Mouse (Mus musculus) 3T3-L1 (cell line): ENCODE measurements around the gene Eef1akmt1.

Experiments
- DNase-seq: peaks from one replicate; pipeline ENCODE4 v3.0.0-alpha.2; 2015; ENCODE audit warnings: low read depth, low spot score

Eef1akmt1 gene

GRCm38 (mm10) chr14:57571155-57572133 is at the start of gene Eef1akmt1:
TSS of gene Eef1akmt1 (minus strand) at chr14:57571612.
- peak; percentile 95 for DNase-seq

DNA sequence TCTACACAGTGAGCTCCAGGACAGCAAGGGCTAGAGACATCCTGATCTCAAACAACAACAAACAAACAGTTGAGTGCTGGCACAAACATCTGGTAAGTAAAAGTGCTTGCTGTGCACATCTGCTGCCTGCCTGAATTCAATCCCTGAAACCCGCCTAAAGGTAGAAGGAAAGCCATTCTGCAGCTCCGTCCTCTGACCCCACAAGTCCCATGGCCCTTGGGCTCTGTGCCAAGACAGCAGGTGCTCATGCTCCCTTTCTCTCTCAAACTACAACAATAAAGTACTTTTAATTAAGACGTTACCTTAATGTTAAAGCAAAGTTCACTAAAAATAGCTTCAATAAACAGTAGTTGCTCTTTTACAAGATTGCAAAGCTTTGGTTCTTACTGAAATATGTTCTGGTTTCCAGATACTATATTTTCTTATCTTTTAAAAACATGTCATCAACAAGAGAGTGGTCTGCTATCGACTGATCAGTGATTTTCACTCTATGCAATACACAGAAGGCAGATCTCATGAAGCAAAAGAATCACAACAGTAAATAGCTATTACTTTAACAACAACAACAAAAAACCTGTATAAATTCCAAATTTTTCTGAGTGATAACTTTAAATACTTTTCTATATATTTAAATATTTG is 49.3 kb upstream of the Eef1akmt1 start:
- DNase-seq, result no peak

GRCm38 (mm10) chr14:57619487-57619886 is 48.1 kb upstream of the Eef1akmt1 start:
- DNase-seq, result peak; percentile 85

GRCm38 (mm10) chr14:57617675-57618074 is 46.3 kb upstream of the Eef1akmt1 start:
- no peak for DNase-seq

- no peak for DNase-seq
These were observed 45.0 kb upstream of the Eef1akmt1 start for GRCm38 (mm10) chr14:57616339-57616965.

- no peak for DNase-seq
These were observed 44.4 kb upstream of the Eef1akmt1 start for GRCm38 (mm10) chr14:57615828-57616227.

DNA sequence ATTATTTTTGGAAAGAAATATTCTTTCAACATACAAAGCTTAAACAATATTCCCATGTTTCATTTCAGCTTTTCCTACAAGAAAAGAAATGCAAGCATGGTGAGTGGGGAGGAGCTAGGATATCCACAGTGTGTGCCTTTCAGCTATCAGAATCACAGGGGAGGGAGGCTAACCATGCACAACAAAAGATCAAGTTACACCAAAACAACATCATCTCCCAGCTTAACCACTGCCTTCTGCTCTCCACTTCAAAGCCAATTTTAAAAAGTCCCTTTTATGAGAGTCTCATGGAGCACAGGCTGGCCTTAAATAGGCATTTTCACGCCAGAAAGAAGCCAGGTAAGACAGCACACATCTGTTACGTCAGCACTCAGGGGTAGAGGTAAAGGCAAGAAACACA is 39.6 kb upstream of the Eef1akmt1 start:
- peak; percentile 7 for DNase-seq

GRCm38 (mm10) chr14:57609816-57610329 is 38.5 kb upstream of the Eef1akmt1 start:
- no peak for DNase-seq

GRCm38 (mm10) chr14:57607500-57607899 is 36.1 kb upstream of the Eef1akmt1 start:
- peak; percentile 91 for DNase-seq

GRCm38 (mm10) chr14:57606663-57607365 is 35.4 kb upstream of the Eef1akmt1 start:
- DNase-seq, result peak; percentile 73

DNA sequence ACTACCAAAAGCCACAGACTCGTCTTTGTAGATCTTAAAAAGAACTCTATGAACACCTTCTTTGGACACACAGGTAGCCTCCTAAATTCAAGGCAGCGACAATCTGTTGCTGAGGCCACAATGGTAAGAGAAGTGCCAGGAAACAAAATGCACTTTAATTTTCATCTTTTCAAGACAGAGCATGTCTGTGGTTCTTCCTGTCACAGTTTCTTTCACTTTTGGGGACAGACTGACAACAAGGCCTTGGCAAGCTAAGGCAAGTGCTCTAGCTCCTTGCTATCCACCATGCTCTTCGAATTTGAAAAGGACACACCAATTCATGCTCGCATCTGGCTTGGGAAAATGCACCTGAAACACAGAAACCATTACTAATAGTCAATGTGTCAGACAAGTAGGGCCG is 21.9 kb upstream of the Eef1akmt1 start:
- no peak for DNase-seq

DNA sequence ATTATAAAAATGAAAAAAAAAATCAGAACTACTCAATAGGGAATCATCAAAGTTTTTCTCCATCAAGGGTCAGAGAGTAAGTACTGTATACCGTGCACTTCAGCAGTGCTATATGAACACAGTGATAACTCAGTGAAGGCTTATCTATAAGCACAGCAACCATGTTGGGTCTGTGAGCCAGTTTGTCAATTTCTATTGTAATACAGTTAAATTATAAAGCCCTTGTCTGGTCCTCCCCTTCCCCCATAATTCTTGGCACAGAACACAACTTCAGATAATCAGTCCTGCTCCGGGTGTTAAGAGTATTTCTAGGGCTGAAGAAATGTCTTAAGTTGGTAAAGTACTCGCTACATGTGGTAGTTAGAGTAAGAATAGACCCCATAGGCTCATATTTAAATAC is 20.4 kb upstream of the Eef1akmt1 start:
- no peak for DNase-seq

GRCm38 (mm10) chr14:57576364-57577060 is 5.1 kb upstream of the Eef1akmt1 start:
- no peak for DNase-seq

GRCm38 (mm10) chr14:57574792-57575587 is 3.6 kb upstream of the Eef1akmt1 start:
- peak; percentile 26 for DNase-seq

- DNase-seq, result no peak
These were observed 5.8 kb downstream of the Eef1akmt1 start for GRCm38 (mm10) chr14:57565626-57566025.

GRCm38 (mm10) chr14:57556922-57557321 is 14.5 kb downstream of the Eef1akmt1 start:
- no peak for DNase-seq

- DNase-seq, result no peak
These were observed 15.8 kb downstream of the Eef1akmt1 start for GRCm38 (mm10) chr14:57555471-57556070.

DNA sequence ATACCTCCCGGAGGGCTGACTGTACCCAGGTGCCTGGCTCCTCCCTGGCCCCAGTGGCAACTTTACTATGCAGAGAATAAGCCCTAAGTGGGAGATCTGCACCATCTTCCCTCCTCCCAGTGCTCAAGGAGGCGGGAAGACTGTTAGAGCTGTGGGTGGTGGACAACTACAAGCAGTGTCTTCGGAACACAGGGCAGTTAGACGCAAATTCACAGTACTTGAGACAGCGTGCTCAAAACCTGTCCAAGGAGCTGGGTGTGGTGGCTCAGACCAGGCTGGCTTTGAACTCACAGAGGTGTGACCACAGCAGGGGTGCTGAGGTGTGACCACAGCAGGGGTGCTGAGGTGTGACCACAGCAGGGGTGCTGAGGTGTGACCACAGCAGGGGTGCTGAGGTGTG is 17.0 kb downstream of the Eef1akmt1 start:
- no peak for DNase-seq

DNA sequence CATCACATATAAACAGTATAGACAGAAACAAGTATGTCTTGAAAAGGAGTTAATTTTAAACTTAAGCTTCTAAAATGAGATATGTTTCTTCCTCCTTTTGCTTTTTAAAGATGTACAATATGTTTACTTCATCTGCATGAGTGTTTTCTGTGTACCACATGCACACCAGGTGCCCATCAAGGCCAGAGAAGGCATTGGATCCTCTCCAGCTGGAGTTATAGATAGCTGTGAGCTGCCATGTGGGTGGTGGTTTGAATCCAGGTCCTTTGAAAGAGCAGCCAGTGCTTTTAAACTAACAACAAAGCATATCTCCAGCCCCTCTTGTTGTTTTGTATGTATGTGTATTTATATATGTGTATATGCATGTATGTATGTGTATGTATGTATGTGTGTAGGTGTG is 18.5 kb downstream of the Eef1akmt1 start:
- no peak for DNase-seq

GRCm38 (mm10) chr14:57547062-57547461 is 24.4 kb downstream of the Eef1akmt1 start:
- DNase-seq, result no peak
